Mouse (Mus musculus) lung, adult 2 months (tissue): Measurements from ENCODE around the gene Rap1gap. TPM values are rescaled to one million over a fixed set of nuclear protein-coding genes. Genes with fewer than 3 reads are reported as not detected.

Experiments
- DNase-seq: peaks from one replicate; pipeline ENCODE4 v3.0.0; 2022
- H3K4me1 ChIP-seq: fragments of 200-500 bp; 2 replicates; pipeline ENCODE4 v1.6.1; 2011; ENCODE audit warnings: low read length; ENCODE audit not compliant: control insufficient read depth, insufficient read depth
- H3K4me3 ChIP-seq: fragments of 200-500 bp; replicated peaks from 2 replicates; pipeline ENCODE3; 2011; ENCODE audit warnings: low read depth, mild to moderate bottlenecking, control low read depth, low read length; ENCODE audit errors: extremely low read depth
- CTCF ChIP-seq: fragments of 200-500 bp; IDR thresholded peaks from 2 replicates; pipeline ENCODE4 v1.5.1; 2011; ENCODE audit warnings: mild to moderate bottlenecking, low read length, control low read depth; ENCODE audit not compliant: insufficient read depth
- POLR2A ChIP-seq: fragments of 200-500 bp; IDR thresholded peaks from 2 replicates; pipeline ENCODE4 v1.6.1; 2011; ENCODE audit warnings: low read depth, mild to moderate bottlenecking, control low read depth, low read length, borderline replicate concordance; ENCODE audit errors: extremely low read depth
- WGBS: fragments of 180-500 bp; shearing (Covaris S2); methylation state at CpG from one replicate; pipeline ENCODE4 v1.1.7; 2018; 5-methylcytosine and 5-hydroxymethylcytosine counted together
- polyA plus RNA-seq: library from polyadenylated mRNA; depleted of rRNA; stranded (reverse); fragments of >200 nt; gene quantifications from 2 replicates; pipeline ENCODE4 v1.2.3, GENCODE M21; 2012

Gene Rap1gap
- polyA plus RNA-seq, 1 experiment = 68.3 TPM

- DNase-seq = peak; percentile 62
- 45% methylated on average over 7 of the region's 7 CpGs for WGBS
- TF ChIP-seq POLR2A (no peak), CTCF (peak; percentile 84)
- H3K4me3 ChIP-seq = no peak overlapping the region
- H3K4me1 ChIP-seq = peaks cover 2% of the 10 kb centered on the region; the same call in 1 of the 2 replicates
These were observed 18.5 kb downstream of the Rap1gap start for GRCm38 (mm10) chr4:137682961-137683453.

GRCm38 (mm10) chr4:137684830-137685343 is 20.4 kb downstream of the Rap1gap start:
- no peak for DNase-seq
- WGBS = 31% methylated on average over 9 of the region's 9 CpGs
- H3K4me3 ChIP-seq = no peak overlapping the region
- no peak for TF ChIP-seq POLR2A
- TF ChIP-seq CTCF = no peak
- H3K4me1 ChIP-seq = peaks cover 2% of the 10 kb centered on the region; the same call in 1 of the 2 replicates

GRCm38 (mm10) chr4:137686303-137686702 is 21.8 kb downstream of the Rap1gap start:
- no peak for DNase-seq
- WGBS = 73% methylated on average over 5 of the region's 5 CpGs
- Histone ChIP-seq H3K4me1 (peaks cover 2% of the 10 kb centered on the region; the same call in 1 of the 2 replicates), H3K4me3 (no peak overlapping the region)
- TF ChIP-seq CTCF (no peak), POLR2A (no peak)

GRCm38 (mm10) chr4:137687234-137687825 is 22.8 kb downstream of the Rap1gap start:
- WGBS = 41% methylated on average over 14 of the region's 14 CpGs
- TF ChIP-seq CTCF = no peak
- TF ChIP-seq POLR2A = 0 out of 2 replicates have a peak, but pooled peaks have one; percentile 3
- H3K4me1 ChIP-seq = peaks cover 2% of the 10 kb centered on the region; the same call in 1 of the 2 replicates
- peak; percentile 56 for DNase-seq
- no peak overlapping the region for H3K4me3 ChIP-seq

- no peaks in the 10 kb centered on the region; the same call in 1 of the 2 replicates for H3K4me1 ChIP-seq
- H3K4me3 ChIP-seq = no peak overlapping the region
- TF ChIP-seq CTCF (no peak), POLR2A (no peak)
- 65% methylated on average over 10 of the region's 10 CpGs for WGBS
- no peak for DNase-seq
These were observed 27.8 kb downstream of the Rap1gap start for GRCm38 (mm10) chr4:137692107-137692902.

GRCm38 (mm10) chr4:137695300-137695699 is 30.8 kb downstream of the Rap1gap start:
- Histone ChIP-seq H3K4me1 (no peaks in the 10 kb centered on the region; the same call in 1 of the 2 replicates), H3K4me3 (no peak overlapping the region)
- TF ChIP-seq CTCF (no peak), POLR2A (no peak)
- 64% methylated on average over 8 of the region's 8 CpGs for WGBS
- DNase-seq = peak; percentile 32

GRCm38 (mm10) chr4:137695900-137696299 is 31.4 kb downstream of the Rap1gap start:
- WGBS = 20% methylated on average over 4 of the region's 4 CpGs
- DNase-seq = no peak
- TF ChIP-seq POLR2A (no peak), CTCF (no peak)
- Histone ChIP-seq H3K4me3 (no peak overlapping the region), H3K4me1 (no peaks in the 10 kb centered on the region; the same call in 1 of the 2 replicates)

GRCm38 (mm10) chr4:137697156-137697885 is 32.8 kb downstream of the Rap1gap start:
- 66% methylated on average over 13 of the region's 13 CpGs for WGBS
- no peaks in the 10 kb centered on the region; the same call in 1 of the 2 replicates for H3K4me1 ChIP-seq
- TF ChIP-seq POLR2A = no peak
- TF ChIP-seq CTCF = no peak
- DNase-seq = peak; percentile 38
- H3K4me3 ChIP-seq = no peak overlapping the region
